Mouse (Mus musculus) liver, embryonic 11.5 days (tissue): ENCODE measurements around the gene Kalrn. TPM values are rescaled to one million over a fixed set of nuclear protein-coding genes. Genes with fewer than 3 reads are reported as not detected.

Experiments used
- ATAC-seq: fragments of 200-750 bp; cut with Nextera tagmentation; replicated peaks from 2 replicates; pipeline ENCODE4 v1.8.0; 2017; ENCODE audit warnings: moderate number of reproducible peaks, mild to moderate bottlenecking, moderate TSS enrichment, moderate library complexity; ENCODE audit not compliant: low FRiP score
- DNase-seq: peaks from one replicate; pipeline ENCODE4 v3.0.0-alpha.2; 2017; ENCODE audit warnings: low spot score
- H3K27ac ChIP-seq: fragments of 300-500 bp; sonication (generic); 2 replicates; pipeline ENCODE4 v1.5.1; 2014; ENCODE audit warnings: mild to moderate bottlenecking, low read depth, low read length, control low read depth
- H3K27me3 ChIP-seq: fragments of 300-500 bp; sonication (generic); replicated peaks from 2 replicates; pipeline ENCODE4 v1.6.1; 2014; ENCODE audit warnings: low read length, mixed read lengths; ENCODE audit not compliant: control insufficient read depth, insufficient read depth
- H3K36me3 ChIP-seq: fragments of 300-500 bp; sonication (generic); 2 replicates; pipeline ENCODE4 v1.6.1; 2014; ENCODE audit warnings: mild to moderate bottlenecking, low read length, moderate library complexity, mixed read lengths; ENCODE audit not compliant: control insufficient read depth, insufficient read depth
- H3K4me1 ChIP-seq: fragments of 300-500 bp; sonication (generic); replicated peaks from 2 replicates; pipeline ENCODE4 v1.6.1; 2014; ENCODE audit warnings: low read length, mixed read lengths; ENCODE audit not compliant: control insufficient read depth, insufficient read depth
- H3K4me2 ChIP-seq: fragments of 300-500 bp; sonication (generic); 2 replicates; pipeline ENCODE4 v1.6.1; 2014; ENCODE audit warnings: mild to moderate bottlenecking, control low read depth, moderate library complexity
- H3K4me3 ChIP-seq: fragments of 300-500 bp; sonication (generic); 2 replicates; pipeline ENCODE4 v1.5.1; 2014; ENCODE audit warnings: low read depth, low read length, control low read depth
- H3K9ac ChIP-seq: fragments of 300-500 bp; sonication (generic); 2 replicates; pipeline ENCODE4 v1.6.1; 2014; ENCODE audit warnings: low read depth, low read length, control low read depth
- H3K9me3 ChIP-seq: fragments of 300-500 bp; sonication (generic); 2 replicates; pipeline ENCODE4 v1.6.1; 2016; ENCODE audit warnings: low read length, inconsistent platforms, mixed read lengths; ENCODE audit not compliant: control insufficient read depth
- WGBS: fragments of 180-500 bp; shearing (Covaris S2); extraction: QIAGEN DNeasy Blood & Tissue Kit; methylation state at CpG from one replicate; pipeline ENCODE4 v1.1.7; 2014; 5-methylcytosine and 5-hydroxymethylcytosine counted together
- polyA plus RNA-seq: library from polyadenylated mRNA; unstranded; fragments of >200 nt; fragmentation: Nextera tagmentation; extraction: Ambion mirVana; gene quantifications from 2 replicates; pipeline ENCODE4 v1.2.1, GENCODE M21; 2014

Kalrn gene
- polyA plus RNA-seq, 1 experiment from 2014 or later, result 25.1 TPM

GRCm38 (mm10) chr16:33923758-33924157 is 649.6 kb downstream of the Kalrn start:
- 0 out of 2 replicates have a peak overlapping the region, but pooled peaks have one; percentile 28 for H3K4me2 ChIP-seq
- peaks cover 29% of the 10 kb centered on the region for H3K4me1 ChIP-seq
- no peaks in the 10 kb centered on the region for H3K9me3 ChIP-seq
- H3K27ac ChIP-seq, result no peak overlapping the region
- peak; percentile 82 for ATAC-seq
- H3K9ac ChIP-seq, result no peak overlapping the region
- peak; percentile 37 for DNase-seq
- no peak overlapping the region for H3K4me3 ChIP-seq
- peaks cover 5% of the 10 kb centered on the region; the same call in 1 of the 2 replicates for H3K36me3 ChIP-seq
- no peaks in the 10 kb centered on the region for H3K27me3 ChIP-seq
- 35% methylated on average over 8 of the region's 8 CpGs for WGBS

GRCm38 (mm10) chr16:33923001-33923316 is 650.4 kb downstream of the Kalrn start:
- no peak overlapping the region for H3K4me3 ChIP-seq
- 35% methylated on average over 5 of the region's 5 CpGs for WGBS
- H3K4me1 ChIP-seq, result peaks cover 26% of the 10 kb centered on the region
- peaks cover 5% of the 10 kb centered on the region; the same call in 1 of the 2 replicates for H3K36me3 ChIP-seq
- DNase-seq (no peak), ATAC-seq (no peak)
- peak overlapping the region; percentile 50 for H3K4me2 ChIP-seq
- peak overlapping the region; percentile 57 for H3K27ac ChIP-seq
- H3K9me3 ChIP-seq, result no peaks in the 10 kb centered on the region
- no peaks in the 10 kb centered on the region for H3K27me3 ChIP-seq
- 0 out of 2 replicates have a peak overlapping the region, but pooled peaks have one; percentile 32 for H3K9ac ChIP-seq

GRCm38 (mm10) chr16:33922111-33923000 is 651.0 kb downstream of the Kalrn start:
- peak overlapping the region; percentile 39 for H3K9ac ChIP-seq
- no peaks in the 10 kb centered on the region for H3K27me3 ChIP-seq
- ATAC-seq (peak; percentile 73), DNase-seq (peak; percentile 58)
- 17% methylated on average over 18 of the region's 18 CpGs for WGBS
- H3K4me1 ChIP-seq, result peaks cover 26% of the 10 kb centered on the region
- no peaks in the 10 kb centered on the region for H3K9me3 ChIP-seq
- no peak overlapping the region for H3K4me3 ChIP-seq
- H3K27ac ChIP-seq, result peak overlapping the region; percentile 57
- peaks cover 5% of the 10 kb centered on the region; the same call in 1 of the 2 replicates for H3K36me3 ChIP-seq
- H3K4me2 ChIP-seq, result peak overlapping the region; percentile 50

GRCm38 (mm10) chr16:33921514-33921913 is 651.8 kb downstream of the Kalrn start:
- H3K4me1 ChIP-seq, result peaks cover 31% of the 10 kb centered on the region
- no peaks in the 10 kb centered on the region for H3K9me3 ChIP-seq
- H3K36me3 ChIP-seq, result peaks cover 5% of the 10 kb centered on the region; the same call in 1 of the 2 replicates
- no peak overlapping the region for H3K4me3 ChIP-seq
- 43% methylated on average over 5 of the region's 5 CpGs for WGBS
- H3K9ac ChIP-seq, result no peak overlapping the region
- H3K27ac ChIP-seq, result 0 out of 2 replicates have a peak overlapping the region, but pooled peaks have one; percentile 9
- H3K27me3 ChIP-seq, result no peaks in the 10 kb centered on the region
- no peak overlapping the region for H3K4me2 ChIP-seq
- no peak for DNase-seq
- ATAC-seq, result no peak

Other genes with a start within 250 kb of the Kalrn start
- not detected in 2 replicates for gene Ropn1, start 76.4 kb upstream of the Kalrn start, polyA plus RNA-seq
- 8.1 and 8.5 TPM in 2 replicates for gene Ccdc14, start 117.1 kb upstream of the Kalrn start, polyA plus RNA-seq
- 3.9 and 4.4 TPM in 2 replicates for gene Mylk, start 171.7 kb upstream of the Kalrn start, polyA plus RNA-seq